Mouse (Mus musculus): ENCODE data around the gene Armh1.
"Not testable (repeated sequence)": the region's sequence is repeated elsewhere in the genome, so short reads cannot be mapped to it uniquely, and the experiment has no call there.

Armh1 gene

GRCm38 (mm10) chr4:117220741-117221515 lies 31.0 kb downstream of the Armh1 start:
- DNase-seq, result no peak

DNA sequence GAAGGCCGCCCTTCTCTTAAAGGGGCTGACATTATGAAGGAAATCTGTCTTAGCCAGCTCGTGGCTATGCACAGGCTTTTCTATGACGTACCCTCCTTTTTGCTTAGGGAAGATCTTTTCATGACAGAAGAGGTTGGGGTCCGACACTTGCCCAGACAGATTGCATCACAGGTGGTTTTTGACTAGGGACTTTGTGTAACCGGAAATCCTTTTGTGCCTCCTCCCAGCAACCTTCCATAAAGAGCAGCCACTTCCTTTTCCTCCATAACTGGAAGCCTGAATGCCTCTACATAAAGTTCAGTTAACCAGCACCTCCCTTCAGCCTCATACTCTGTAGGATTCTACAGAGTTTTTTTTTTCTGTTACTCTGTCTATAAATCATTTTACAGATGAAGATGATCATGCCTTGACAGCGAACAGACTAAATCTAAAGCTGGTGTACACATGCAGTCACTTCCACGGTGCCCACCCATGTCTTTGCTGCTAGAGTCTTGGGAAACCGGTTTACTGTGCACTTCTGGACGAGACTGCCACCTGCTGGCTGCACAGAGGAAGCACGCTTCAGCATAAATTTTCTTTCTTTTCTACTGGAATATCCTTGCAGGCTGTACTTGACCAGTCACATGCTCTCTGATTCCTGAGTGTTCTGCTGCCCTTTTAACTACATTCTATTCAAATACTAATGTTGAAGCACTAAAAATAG lies 33.3 kb downstream of the Armh1 start:
- peak; percentile 59 to 70 for DNase-seq

GRCm38 (mm10) chr4:117217029-117217428 lies 34.9 kb downstream of the Armh1 start:
- DNase-seq, result no peak

DNA sequence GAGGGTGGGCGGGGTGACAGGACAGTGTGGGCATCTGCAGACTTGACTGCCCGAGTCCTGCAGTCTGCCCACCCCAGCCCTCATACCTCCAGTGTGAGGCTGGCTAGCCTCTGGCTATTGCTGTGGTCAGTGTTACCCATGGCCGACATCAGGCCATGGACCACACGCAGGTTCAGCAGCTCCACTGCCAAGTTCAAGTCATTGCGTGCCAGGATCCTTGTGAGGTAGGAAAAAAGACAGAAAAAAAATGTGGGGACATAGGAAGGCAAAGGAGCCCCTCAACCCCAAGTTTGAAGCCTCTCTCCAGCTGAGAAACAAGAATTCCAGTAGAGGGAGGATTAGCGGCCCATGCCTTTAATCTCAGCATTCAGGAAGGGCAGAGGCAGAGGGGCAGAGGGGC lies 37.7 kb downstream of the Armh1 start:
- peak; percentile 19 to 28 for DNase-seq

GRCm38 (mm10) chr4:117210147-117211074 lies 41.5 kb downstream of the Armh1 start:
- DNase-seq, result peak; percentile 66 to 83

DNA sequence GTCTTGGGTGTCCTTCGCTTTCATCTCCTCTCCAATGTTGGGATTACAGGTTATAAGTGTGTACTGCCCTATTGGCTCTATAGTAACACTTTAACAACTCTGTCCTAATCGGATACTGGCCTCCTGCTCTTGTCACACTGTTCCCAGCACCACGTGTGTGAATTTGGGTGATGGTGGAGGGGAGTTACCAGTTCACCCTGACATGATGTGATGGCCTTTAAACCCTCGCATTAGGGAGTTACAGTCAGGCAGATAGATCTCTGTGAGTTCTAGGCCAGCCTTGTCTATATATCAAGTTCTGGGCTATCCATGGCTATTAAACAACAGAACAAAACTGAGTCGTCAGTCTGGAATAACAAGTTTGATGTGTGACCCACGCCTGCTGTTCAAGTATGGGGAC lies 42.3 kb downstream of the Armh1 start:
- no peak for DNase-seq

DNA sequence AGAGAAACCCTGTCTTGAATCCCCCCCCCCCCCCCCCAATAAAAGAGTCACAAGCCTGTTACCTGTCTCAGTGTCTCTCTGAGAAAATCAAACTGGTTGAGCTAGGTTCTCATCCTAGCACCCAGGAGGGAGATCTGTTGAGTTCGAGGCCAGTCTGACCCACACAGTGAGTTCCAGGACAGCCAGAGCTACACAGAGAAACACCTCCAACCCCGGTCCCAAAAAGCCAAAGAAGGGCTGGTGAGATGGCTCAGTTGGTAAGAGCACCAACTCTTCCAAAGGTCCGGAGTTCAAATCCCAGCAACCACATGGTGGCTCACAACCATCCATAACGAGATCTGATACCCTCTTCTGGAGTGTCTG lies 49.0 kb downstream of the Armh1 start:
- no peak for DNase-seq

- peak; percentile 26 to 46 for DNase-seq
Observed at GRCm38 (mm10) chr4:117202046-117202991, 49.6 kb downstream of the Armh1 start.

DNA sequence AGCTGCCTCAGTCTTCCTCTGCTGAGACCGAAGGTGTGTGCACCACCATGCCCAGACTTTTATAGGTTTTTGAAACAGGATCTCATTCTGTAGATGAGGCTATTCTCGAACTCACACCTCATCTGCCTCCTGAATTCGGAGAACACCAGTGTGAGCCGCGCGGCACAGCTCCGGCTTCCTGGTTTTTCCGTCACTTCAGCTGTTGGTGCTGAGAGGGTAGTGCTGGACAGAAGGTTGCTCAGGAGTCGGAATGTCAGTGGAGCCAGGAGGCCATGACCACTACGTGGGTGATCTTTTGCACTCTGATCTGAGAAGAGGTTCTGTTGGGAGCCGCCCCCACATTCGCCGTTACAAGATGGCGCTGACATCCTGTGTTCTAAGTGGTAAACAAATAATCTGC lies 60.1 kb downstream of the Armh1 start:
- no peak for DNase-seq

DNA sequence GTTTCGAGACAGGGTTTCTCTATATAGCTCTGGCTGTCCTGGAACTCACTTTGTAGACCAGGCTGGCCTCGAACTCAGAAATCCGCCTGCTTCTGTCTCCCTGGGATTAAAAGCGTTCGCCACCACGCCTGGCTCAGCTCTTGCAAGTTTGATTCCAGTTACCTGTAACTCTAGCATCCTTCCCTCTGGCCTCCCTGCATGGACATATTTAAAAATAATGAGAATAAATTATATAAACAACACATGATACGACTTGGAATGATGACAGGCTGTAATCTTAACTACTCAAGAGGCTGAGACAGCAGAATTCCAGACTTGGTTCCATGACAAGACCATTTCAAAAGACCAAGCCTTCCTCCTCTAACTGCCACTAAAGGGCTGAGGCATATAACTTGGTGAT lies 61.3 kb downstream of the Armh1 start:
- no peak for DNase-seq

DNA sequence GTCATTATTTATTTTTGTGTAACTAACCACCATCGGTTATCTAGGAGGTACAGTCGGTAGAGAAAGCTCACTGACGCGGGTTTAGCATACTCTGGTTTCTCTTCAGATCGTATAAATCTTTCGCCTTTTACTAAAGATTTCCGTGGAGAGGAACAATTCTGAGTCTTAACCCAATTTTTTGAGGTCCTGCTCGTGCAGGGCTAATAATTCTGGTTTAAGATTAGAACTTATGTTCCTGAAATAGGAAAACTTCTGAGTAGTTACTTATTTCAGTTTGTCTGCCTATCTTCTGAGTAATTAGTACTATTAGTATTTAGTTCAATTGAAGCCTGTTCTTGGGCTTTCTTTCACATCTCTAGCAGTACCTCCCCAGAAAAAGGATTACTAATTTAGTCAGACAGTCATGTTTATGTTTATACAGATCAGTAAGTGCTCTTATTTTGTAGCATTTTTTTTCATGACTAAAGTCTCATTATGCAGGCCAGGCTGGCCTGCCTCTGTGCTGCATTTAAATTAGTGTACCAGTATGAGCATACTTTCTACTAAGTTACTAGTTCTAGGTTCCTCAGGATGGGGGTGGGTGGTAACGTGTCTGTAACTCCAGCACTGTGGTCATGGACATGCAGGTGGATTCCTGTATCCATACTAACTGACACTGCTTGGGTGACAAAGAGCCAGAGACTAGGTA lies 61.9 kb downstream of the Armh1 start:
- peak; percentile 21 to 22 for DNase-seq

DNA sequence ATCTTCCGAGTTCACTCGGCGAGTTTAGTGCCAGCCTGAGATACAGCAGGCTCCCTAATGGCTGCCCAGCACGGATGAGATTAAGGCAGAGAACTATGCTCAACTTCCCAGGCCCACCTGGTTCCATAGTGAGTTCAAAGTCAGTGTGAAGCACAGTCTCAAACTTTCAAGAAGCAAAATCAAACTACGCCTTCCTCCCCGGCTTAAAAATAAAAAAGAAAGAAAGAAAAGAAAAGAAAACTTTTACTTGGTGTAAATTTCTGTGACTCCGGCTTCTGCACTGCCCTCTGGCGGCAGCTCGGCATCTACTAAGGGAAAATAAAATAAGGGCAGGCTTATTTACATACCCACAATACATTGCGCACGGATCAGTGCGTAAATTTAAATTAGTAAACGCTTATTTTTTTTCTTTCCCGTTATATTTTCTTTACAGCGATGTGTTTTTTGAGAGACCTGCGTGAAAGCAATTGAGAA lies 62.5 kb downstream of the Armh1 start:
- DNase-seq, result peak; percentile 77 to 89

GRCm38 (mm10) chr4:117188969-117189368 lies 63.0 kb downstream of the Armh1 start:
- no peak for DNase-seq

DNA sequence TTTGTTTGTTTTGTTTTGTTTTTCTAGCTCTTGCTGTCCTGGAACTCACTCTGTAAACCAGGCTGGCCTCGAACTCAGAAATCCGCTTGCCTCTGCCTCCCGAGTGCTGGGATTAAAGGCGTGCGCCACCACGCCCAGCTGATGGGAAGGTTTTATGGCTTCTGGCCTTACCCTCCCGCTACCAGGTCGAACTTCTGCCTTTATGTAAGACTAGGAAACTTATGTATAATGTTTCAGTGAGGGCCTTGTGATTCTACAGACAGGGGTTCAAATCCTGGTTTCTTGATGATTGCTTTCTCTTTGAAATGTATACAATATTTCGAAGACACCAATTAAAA lies 69.2 kb downstream of the Armh1 start:
- DNase-seq, result not testable (repeated sequence)

GRCm38 (mm10) chr4:117181863-117182758 lies 69.8 kb downstream of the Armh1 start, which contains the start of gene Kif2c:
Kif2c (minus strand) TSS chr4:117182639.
- peak; percentile 93 to 94 for DNase-seq

- DNase-seq, result no peak
Observed at GRCm38 (mm10) chr4:117169936-117170335, 82.0 kb downstream of the Armh1 start.

All from cerebellum, postnatal 25 days (tissue).